Mouse (Mus musculus) B cell, adult 62 days (primary cell): ENCODE data around the gene Magi3. TPM values are rescaled to one million over a fixed set of nuclear protein-coding genes. Genes with fewer than 3 reads are reported as not detected.

Source experiments
- total RNA-seq: library from RNA; stranded (reverse); gene quantifications from 4 replicates; pipeline ENCODE4 v1.2.4, GENCODE M21; 2023

Gene Magi3
- total RNA-seq = 5.7 to 6.6 TPM (median 6.0 TPM) in 4 replicates

DNA sequence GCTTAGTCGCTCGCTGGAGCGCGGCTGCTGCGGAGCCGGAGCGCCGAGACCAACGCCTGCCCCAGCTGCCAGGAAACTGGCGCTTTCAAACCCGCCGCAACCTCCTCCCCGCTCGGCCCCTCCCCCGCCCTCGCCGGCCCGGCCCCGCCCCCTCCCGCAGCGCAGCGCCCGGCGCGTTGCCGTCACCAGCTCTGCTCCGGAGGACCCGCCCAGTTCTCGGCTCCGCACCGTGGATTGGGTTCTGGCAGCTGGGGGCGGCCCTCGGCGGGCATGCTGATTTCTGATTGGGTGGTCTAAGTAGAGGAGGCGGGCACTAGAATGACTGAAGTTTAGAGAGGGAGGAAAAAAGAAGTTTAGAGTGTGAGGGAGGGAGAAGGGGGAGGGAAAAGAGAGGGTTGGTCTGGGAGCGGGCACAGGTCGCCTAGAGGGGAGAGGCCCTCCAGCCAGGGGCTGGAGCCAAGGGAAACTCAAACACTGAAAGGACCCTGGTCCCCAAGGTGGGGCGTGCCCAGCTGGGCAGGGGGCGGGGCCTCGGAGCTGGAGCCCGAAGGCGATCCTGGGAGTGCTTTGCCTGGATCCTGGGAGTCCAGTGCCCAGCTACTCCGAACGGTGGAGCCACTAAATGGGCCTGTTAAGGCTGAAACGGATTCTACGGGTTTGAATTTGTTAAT is at the start of gene Magi3:
Gene Magi3 (minus strand): TSS at position 80 of the 671 bp plus-strand sequence.

GRCm38 (mm10) chr3:103967861-103968691 is 252.1 kb downstream of the Magi3 start, which contains the start of gene Phtf1:
TSS of gene Phtf1 (plus strand) at chr3:103968110.

